Mouse (Mus musculus) retina, postnatal 7 days (tissue): Measurements from ENCODE around the gene Tcf12.

Experiments
- DNase-seq: peaks from one replicate; pipeline ENCODE4 v3.0.0-alpha.2; 2012; ENCODE audit warnings: low read depth, low spot score

The Tcf12 gene

GRCm38 (mm10) chr9:71982826-71983225 is 128.8 kb downstream of the Tcf12 start:
- DNase-seq, result no peak

- no peak for DNase-seq
These were observed 130.6 kb downstream of the Tcf12 start for GRCm38 (mm10) chr9:71981071-71981470.

- DNase-seq, result no peak
These were observed 131.1 kb downstream of the Tcf12 start for GRCm38 (mm10) chr9:71980579-71980978.

GRCm38 (mm10) chr9:71978886-71979285 is 132.8 kb downstream of the Tcf12 start:
- no peak for DNase-seq

GRCm38 (mm10) chr9:71976034-71976433 is 135.6 kb downstream of the Tcf12 start:
- DNase-seq, result peak; percentile 31

GRCm38 (mm10) chr9:71975141-71975540 is 136.5 kb downstream of the Tcf12 start:
- DNase-seq, result no peak

- no peak for DNase-seq
These were observed 137.1 kb downstream of the Tcf12 start for GRCm38 (mm10) chr9:71974541-71974959.

GRCm38 (mm10) chr9:71964039-71964438 is 147.6 kb downstream of the Tcf12 start:
- no peak for DNase-seq

- no peak for DNase-seq
These were observed 151.7 kb downstream of the Tcf12 start for GRCm38 (mm10) chr9:71960026-71960396.

- no peak for DNase-seq
These were observed 152.2 kb downstream of the Tcf12 start for GRCm38 (mm10) chr9:71959259-71960025.

- DNase-seq, result no peak
These were observed 158.5 kb downstream of the Tcf12 start for GRCm38 (mm10) chr9:71953217-71953616.

- DNase-seq, result no peak
These were observed 159.0 kb downstream of the Tcf12 start for GRCm38 (mm10) chr9:71952621-71953076.

- DNase-seq, result no peak
These were observed 159.7 kb downstream of the Tcf12 start for GRCm38 (mm10) chr9:71951926-71952325.

GRCm38 (mm10) chr9:71951341-71951740 is 160.3 kb downstream of the Tcf12 start:
- DNase-seq, result no peak

- DNase-seq, result no peak
These were observed 166.9 kb downstream of the Tcf12 start for GRCm38 (mm10) chr9:71944801-71945200.

- DNase-seq, result no peak
These were observed 169.2 kb downstream of the Tcf12 start for GRCm38 (mm10) chr9:71942424-71942823.

- DNase-seq, result no peak
These were observed 171.7 kb downstream of the Tcf12 start for GRCm38 (mm10) chr9:71940016-71940415.

- no peak for DNase-seq
These were observed 175.5 kb downstream of the Tcf12 start for GRCm38 (mm10) chr9:71936199-71936598.

GRCm38 (mm10) chr9:71934833-71935232 is 176.8 kb downstream of the Tcf12 start:
- DNase-seq, result no peak

- no peak for DNase-seq
These were observed 179.7 kb downstream of the Tcf12 start for GRCm38 (mm10) chr9:71931965-71932364.

GRCm38 (mm10) chr9:71931358-71931715 is 180.3 kb downstream of the Tcf12 start:
- no peak for DNase-seq

GRCm38 (mm10) chr9:71930431-71931357 is 181.0 kb downstream of the Tcf12 start:
- DNase-seq, result no peak

GRCm38 (mm10) chr9:71916662-71916953 is 195.1 kb downstream of the Tcf12 start:
- DNase-seq, result no peak
